ENCODE assay signal across 7 mouse cellular contexts in genomic region chr16:38197299-38197698, GRCm38 (mm10).
DNase-seq lines count a peak whose midpoint lies in the region; ATAC-seq and TF ChIP-seq lines count a peak whose summit lies in the region.

No protein-coding gene starts in this region.

- TF ChIP-seq EP300 in lung, postnatal 0 days (IDR thresholded peaks at IDR 0.05) = no peak

- DNase-seq in CD4-positive helper T cell, adult 2 months (ENCODE audit: low read depth, low spot score) = peak; percentile 63
- DNase-seq in G1E (ENCODE audit: low spot score) = peak; percentile 10
- peak; percentile 79 to 81 for DNase-seq in cerebellum, adult 18-20 months
- peak; percentile 58 to 78 for DNase-seq in frontal cortex, postnatal 36 days (ENCODE audit: low spot score in 2 of 2)
- peak; percentile 64 to 80 for DNase-seq in kidney, postnatal 36 days
- peak; percentile 78 for DNase-seq in lung, postnatal 0 days (ENCODE audit: low spot score)
- peak; percentile 57 for DNase-seq in retina, postnatal 7 days (ENCODE audit: low read depth, low spot score)

- H3K27ac ChIP-seq in lung, postnatal 0 days (ENCODE audit: low read length) = no peak overlapping the region

- no peaks in the 10 kb centered on the region for H3K27me3 ChIP-seq in G1E (ENCODE audit: insufficient read depth, low read length)
- H3K27me3 ChIP-seq in lung, postnatal 0 days (replicated peaks; ENCODE audit: insufficient read depth, low read length) = no peaks in the 10 kb centered on the region

- no peak overlapping the region for H3K4me2 ChIP-seq in lung, postnatal 0 days (replicated peaks; ENCODE audit: low read depth, low read length)

- WGBS in lung, postnatal 0 days = 54% methylated on average over 4 of the region's 4 CpGs

- H3K9ac ChIP-seq in lung, postnatal 0 days (replicated peaks; ENCODE audit: low read depth) = no peak overlapping the region

- peak; percentile 26; the same call in 1 of the 2 replicates for TF ChIP-seq CTCF in G1E (IDR thresholded peaks at IDR 0.05; ENCODE audit: low read depth, low read length)
- TF ChIP-seq CTCF in lung, postnatal 0 days (IDR thresholded peaks at IDR 0.05) = peak; percentile 85

- H3K4me1 ChIP-seq in G1E (ENCODE audit: insufficient read depth, low read depth, low read length) = no peaks in the 10 kb centered on the region; the same call in 1 of the 2 replicates
- H3K4me1 ChIP-seq in lung, postnatal 0 days (ENCODE audit: insufficient read depth, low read depth, low read length) = no peaks in the 10 kb centered on the region

- H3K36me3 ChIP-seq in G1E (replicated peaks) = peaks cover 70% of the 10 kb centered on the region
- 0 out of 2 replicates have a peak, but pooled peaks cover 18% of the 10 kb centered on the region for H3K36me3 ChIP-seq in lung, postnatal 0 days (ENCODE audit: insufficient read depth, low read length)

- H3K9me3 ChIP-seq in G1E (replicated peaks) = no peaks in the 10 kb centered on the region
- no peaks in the 10 kb centered on the region for H3K9me3 ChIP-seq in lung, postnatal 0 days (ENCODE audit: low read length)

- H3K4me3 ChIP-seq in G1E (ENCODE audit: low read depth, low read length) = no peak overlapping the region
- H3K4me3 ChIP-seq in lung, postnatal 0 days (ENCODE audit: low read depth, low read length) = no peak overlapping the region

- no peak for ATAC-seq in G1E (ENCODE audit: extremely low read depth, insufficient number of reproducible peaks, low FRiP score, poor library complexity, severe bottlenecking)
- ATAC-seq in lung, postnatal 0 days = peak; percentile 55

Comparison
In these comparisons a context has a peak if more than half of its experiments do, and no peak if none do; other contexts are left out.
1. DNase-seq: peak in every context shown above with its lines; median percentile 80 in cerebellum, adult 18-20 months; 78 in lung, postnatal 0 days; 72 in kidney, postnatal 36 days; 68 in frontal cortex, postnatal 36 days; 63 in CD4-positive helper T cell, adult 2 months; 57 in retina, postnatal 7 days; 10 in G1E.